Mouse (Mus musculus) liver, embryonic 14.5 days (tissue): ENCODE results near the gene Dyrk1a.

Experiments used
- CTCF ChIP-seq: IDR thresholded peaks from 2 replicates; pipeline ENCODE4 v1.5.1; 2016; ENCODE audit warnings: antibody characterized with exemption, low read depth, control low read depth
- EP300 ChIP-seq: IDR thresholded peaks from 2 replicates; pipeline ENCODE4 v1.6.1; 2016; ENCODE audit warnings: antibody characterized with exemption, low read depth

DNA sequence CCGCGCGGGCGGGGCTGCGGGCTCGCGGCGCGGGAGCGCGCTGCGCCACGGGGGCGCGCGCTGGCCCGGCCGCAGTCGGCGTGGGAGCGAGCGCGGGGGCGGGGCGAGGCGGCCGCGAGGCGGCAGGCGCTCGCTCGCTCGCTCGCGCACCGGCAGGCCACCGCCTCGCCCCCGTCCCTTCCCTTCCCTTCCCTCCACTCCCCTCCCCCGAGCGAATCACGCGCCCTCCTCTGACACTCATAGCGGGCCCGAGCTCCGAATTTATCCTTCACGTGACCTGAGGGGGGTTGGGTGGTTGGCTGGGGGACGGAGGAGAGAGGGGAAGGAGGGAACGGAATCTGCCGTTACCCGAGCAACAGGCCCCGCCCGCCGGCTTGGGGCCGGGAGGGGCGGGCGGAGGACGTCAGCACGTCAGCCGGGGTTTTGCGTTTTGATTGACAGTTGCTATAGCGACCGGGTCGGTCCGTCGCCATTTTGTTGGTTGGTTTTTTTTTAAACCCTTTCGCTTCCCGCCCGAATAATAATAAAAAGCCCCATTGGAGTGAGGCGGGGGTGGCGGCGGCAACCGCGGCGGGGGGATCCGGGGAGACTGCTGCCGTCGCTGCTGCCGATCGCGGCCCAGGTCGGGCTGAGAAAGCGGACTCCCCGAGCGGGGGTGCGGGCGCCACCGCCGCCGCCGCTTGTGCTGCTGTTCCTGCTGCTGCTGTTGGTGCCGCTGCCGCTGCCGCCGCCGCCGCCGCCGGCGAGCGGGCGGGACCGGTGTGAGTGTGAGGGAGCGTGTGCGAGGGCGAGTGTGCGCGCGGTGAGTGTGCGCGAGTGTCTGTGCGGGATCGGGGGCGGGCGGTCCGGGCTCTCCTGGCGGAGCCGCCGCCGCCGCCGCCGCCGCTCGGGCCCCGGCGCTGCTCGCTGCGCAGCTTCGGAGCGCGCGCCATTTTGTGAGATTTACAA lies at the start of gene Dyrk1a:
- TF ChIP-seq CTCF (no peak), EP300 (no peak; the same call in 1 of the 2 replicates)
